Mouse (Mus musculus): ENCODE data around the gene Plscr4.

The Plscr4 gene

GRCm38 (mm10) chr9:92457261-92458058 lies at the start of gene Plscr4:
Plscr4 (plus strand) TSS chr9:92457373.
- DNase-seq, result peak; percentile 79

GRCm38 (mm10) chr9:92410225-92410624 lies 46.9 kb upstream of the Plscr4 start:
- no peak for DNase-seq

DNA sequence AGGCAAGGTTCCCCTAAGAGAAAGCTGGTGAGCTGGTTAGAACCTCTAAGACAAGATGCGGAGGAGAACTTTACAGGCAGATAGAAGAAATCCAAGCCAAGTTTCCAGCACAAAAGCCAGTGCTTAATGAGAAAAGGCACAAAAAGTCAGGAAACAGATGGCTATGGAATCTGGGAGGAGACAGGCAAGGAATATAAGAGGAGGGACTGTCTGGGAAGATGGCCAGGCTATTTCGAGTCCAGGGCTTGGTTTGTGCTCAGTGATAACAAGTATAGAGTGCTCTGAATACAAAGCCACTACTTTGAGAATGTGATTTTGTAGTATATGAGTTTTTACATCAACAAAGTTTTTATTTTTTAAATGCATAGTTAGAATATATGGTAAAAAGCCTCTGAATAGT lies 45.1 kb upstream of the Plscr4 start:
- peak; percentile 55 for DNase-seq

GRCm38 (mm10) chr9:92413684-92414083 lies 43.5 kb upstream of the Plscr4 start:
- DNase-seq, result peak; percentile 16

DNA sequence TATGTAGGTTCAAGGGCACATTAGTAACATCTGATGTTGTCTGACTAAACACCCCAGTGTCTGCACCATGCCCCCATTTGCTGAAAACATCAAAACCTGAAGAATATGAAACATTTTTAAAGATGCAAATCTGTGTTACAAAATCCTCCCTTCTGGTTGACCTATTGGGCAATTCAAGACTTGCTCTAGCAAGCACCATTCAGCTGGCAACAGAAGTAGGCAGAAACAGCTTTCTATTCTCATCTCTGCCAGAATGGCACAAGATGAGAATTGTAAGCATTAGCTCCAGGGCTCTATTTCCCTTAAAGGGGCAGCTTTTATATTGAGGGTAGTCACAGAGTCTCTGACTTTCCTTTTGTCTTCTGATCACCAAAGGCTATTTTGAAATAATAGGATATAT lies 19.4 kb upstream of the Plscr4 start:
- DNase-seq, result no peak

- no peak for DNase-seq
Observed at GRCm38 (mm10) chr9:92441468-92441867, 15.7 kb upstream of the Plscr4 start.

- DNase-seq, result no peak
Observed at GRCm38 (mm10) chr9:92444536-92444935, 12.6 kb upstream of the Plscr4 start.

GRCm38 (mm10) chr9:92456605-92457004 lies 568 bp upstream of the Plscr4 start:
- no peak for DNase-seq

- DNase-seq, result no peak
Observed at GRCm38 (mm10) chr9:92458059-92458402, 858 bp downstream of the Plscr4 start.

- no peak for DNase-seq
Observed at GRCm38 (mm10) chr9:92458418-92458817, 1.2 kb downstream of the Plscr4 start.

GRCm38 (mm10) chr9:92467724-92468123 lies 10.6 kb downstream of the Plscr4 start:
- DNase-seq, result no peak

- no peak for DNase-seq
Observed at GRCm38 (mm10) chr9:92472256-92472855, 15.2 kb downstream of the Plscr4 start.

DNA sequence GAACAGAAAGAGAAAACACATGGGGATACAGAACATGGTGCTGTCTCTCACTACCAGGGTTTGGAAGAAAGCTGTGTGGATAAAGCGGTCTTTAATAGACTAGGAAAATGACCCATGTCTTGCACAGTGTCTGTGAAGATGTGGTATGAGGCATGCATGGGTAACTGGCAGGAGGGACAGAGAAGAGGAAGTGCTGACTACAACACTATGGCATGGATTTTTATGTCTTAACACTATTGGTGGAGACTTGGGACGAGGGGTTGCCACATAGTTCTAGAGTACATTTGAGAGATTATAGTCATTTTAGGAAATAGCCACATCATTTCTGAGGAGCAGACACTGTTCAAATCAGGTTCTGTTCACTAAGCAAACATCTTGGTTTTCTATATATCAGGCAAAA lies 16.0 kb downstream of the Plscr4 start:
- DNase-seq, result no peak

- DNase-seq, result no peak
Observed at GRCm38 (mm10) chr9:92474244-92474643, 17.1 kb downstream of the Plscr4 start.

- no peak for DNase-seq
Observed at GRCm38 (mm10) chr9:92481663-92482062, 24.5 kb downstream of the Plscr4 start.

- no peak for DNase-seq
Observed at GRCm38 (mm10) chr9:92482551-92482950, 25.4 kb downstream of the Plscr4 start.

- no peak for DNase-seq
Observed at GRCm38 (mm10) chr9:92484710-92485267, 27.6 kb downstream of the Plscr4 start.

- no peak for DNase-seq
Observed at GRCm38 (mm10) chr9:92489857-92490256, 32.7 kb downstream of the Plscr4 start.

DNA sequence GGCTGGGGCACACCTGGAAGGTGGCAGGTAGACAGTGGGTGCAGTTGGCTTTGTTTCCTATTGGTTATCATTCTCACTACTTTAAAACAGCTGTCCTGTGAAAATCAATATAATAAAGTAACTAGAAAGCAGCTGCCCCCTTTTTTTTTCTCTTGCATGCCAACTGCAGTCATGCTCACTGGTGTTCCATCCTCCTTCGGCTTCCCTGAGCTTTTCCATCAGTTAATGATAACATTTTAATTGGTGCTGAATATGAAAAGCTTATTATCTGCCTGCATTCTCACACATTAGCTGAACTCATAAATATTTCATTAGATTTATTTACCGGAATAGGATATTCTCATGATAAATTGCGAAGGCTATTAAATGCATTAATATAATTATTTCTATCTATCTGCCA lies 33.1 kb downstream of the Plscr4 start:
- no peak for DNase-seq

DNA sequence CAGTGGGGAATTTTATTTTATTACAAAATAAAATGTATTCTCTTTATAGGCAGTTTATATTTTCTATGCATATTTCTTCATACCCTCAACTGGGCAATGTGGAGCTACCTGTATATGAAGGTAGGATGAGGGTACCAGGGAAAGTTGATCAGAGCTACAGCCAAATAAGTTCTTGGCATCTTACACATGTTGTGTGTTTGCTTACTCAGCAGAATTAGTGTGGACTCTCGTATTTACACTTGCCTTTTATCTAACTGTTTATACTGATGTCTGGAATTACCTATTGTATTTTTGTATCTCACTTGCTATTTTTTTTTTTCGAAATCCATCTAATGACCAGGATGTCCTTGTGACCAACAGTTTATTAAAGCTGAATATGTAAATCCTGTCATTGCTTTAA lies 34.1 kb downstream of the Plscr4 start:
- no peak for DNase-seq

- peak; percentile 87 for DNase-seq
Observed at GRCm38 (mm10) chr9:92499710-92500410, 42.7 kb downstream of the Plscr4 start.

GRCm38 (mm10) chr9:92504256-92504655 lies 47.1 kb downstream of the Plscr4 start:
- DNase-seq, result no peak

DNA sequence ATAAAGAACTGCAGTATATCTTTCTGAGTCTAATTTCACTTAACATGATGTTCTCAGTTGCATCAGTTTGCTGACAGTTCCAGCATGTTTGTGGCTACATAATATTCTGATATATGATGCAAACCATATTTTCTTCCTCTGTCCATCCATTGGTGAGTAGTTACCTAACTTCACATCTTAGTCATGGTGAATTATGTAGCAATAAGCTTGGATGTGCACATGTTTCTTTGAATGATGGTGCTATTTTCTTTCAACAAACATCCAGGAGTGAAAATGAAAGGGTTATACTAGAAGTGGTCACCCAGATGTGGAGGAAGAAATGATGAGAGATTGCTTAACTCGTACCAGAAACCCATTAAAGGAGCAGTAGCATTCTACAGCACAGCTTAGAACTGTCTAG lies 47.7 kb downstream of the Plscr4 start:
- DNase-seq, result no peak

DNA sequence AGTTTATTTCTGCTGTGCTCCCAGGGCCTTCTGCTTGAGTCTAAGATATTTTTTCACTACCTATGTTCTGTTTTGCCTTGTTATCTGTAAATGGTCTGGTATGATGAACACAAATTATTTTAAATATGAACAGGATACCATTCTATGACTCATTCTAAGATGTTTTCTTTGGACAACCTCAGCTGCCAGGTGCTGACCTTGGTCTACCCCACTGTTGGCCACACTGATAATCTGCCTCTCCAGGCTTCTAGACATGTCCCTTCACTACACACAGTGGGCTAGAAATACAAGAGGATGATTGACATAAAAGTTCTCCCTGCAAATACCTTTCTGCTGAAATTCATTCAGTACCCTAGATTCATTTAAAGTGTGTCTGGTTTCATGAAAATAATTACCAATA lies 54.5 kb downstream of the Plscr4 start:
- DNase-seq, result no peak

Measured in kidney, postnatal 14 days (tissue).